Mouse (Mus musculus) cerebellum, postnatal 25 days (tissue): ENCODE data around the gene Pcolce.

Source experiments
- DNase-seq, 2 experiments: peaks; one replicate each; pipeline ENCODE4 v3.0.0; 2021; ENCODE audit warnings: mixed read lengths in 2 of 2

Pcolce gene

DNA sequence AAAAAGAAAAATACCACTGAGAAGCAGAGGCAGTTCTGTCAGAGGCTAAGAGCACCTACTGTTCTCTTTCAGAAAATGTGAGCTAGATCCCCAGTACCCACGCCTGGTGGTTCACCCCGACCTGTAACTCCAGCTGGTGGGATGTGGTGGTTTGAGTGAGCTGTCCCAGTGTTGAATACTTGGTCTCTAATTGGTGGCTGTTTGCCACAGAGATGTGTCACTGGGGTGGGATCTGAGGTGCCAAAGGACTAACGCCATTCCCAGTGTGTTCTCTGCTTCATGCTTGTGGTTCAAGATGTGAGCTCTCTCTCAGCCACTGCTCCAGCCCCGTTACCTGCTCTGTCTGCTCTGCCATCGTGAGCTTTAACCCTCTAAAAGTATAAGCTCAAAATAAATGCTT, 23.1 kb downstream of the Pcolce start:
- DNase-seq = no peak

DNA sequence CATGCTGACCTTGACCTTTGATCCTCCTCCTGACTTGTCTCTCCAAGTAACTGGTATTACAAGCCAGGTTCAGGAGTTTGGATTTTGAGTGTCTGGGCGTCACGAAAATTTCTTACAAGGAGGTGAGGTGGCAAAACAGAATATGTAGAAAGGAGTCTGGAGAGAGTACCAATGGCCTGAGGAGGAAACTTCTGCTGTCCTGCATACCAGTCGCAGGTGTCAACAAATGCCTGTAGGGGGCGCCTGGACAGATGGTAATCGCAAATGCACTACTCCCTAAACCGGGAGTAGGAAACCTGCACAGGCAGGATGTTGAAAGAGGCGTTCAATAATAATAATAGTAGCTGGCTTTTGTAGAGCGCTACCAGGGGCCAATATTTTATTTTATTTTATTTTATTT, 28.6 kb downstream of the Pcolce start:
- peak; percentile 71 to 90 for DNase-seq

DNA sequence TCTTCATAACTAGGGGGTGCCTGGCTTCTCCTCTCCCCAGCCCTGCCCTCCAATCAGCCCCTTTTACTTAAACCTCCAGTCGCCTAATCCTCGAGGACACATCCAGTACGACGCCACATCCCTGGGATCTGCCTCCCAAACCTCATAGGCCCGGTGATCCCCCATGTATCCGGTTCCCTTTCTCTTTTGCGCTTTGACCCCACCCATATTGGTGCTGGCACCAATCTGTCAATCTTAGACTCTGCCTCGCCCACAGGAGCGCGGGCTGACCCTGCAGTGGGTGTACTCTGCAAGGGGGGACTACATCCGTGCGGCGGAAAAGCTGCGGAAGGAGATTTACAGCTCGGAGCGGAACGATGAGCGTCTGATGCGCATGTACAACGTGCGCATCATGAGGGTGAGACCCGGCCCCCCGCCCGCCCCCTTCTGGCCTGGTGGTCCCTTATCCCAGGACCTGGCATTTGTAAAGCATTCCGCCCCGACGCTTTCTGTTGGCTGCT, 29.9 kb downstream of the Pcolce start:
- DNase-seq = peak; percentile 42 to 47

DNA sequence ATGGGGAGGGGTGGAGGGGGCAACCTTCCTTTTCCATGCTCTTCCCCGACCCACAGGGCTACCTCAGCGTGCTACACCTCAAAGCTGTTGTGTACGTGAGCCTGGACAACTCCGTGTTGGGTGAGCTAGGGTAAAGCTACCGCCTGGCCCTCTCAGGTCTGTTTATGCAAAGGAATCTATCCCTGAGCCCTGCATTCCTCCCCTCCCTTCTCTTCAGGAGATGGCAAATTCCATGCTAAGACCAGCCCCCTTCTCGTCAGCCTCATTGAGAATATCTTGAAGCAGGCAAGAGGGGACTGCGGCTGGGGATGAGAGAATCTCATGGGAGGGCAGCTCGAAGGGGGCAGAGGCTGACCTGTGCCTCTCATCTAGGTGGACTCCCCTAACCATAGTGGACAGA, 30.9 kb downstream of the Pcolce start:
- DNase-seq = no peak

DNA sequence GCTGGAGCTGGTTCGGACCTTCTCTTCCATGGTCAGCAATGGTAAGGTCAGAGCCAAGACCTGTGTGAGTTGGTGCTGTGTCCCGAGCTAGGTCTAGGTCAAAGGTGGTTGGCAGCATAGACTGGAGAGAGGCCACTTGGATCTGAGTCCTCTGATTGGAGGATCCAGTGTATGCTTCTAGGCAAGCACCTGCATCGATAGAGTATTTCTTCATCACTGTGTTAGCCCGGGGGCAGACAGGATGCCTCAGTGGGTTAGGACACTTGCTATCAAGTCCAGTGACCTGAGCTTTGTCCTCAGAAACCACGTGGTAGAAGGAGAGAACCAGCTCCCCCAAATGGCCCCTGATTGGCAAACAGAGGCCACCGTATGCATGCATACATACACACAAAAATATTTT, 33.3 kb downstream of the Pcolce start:
- no peak for DNase-seq

DNA sequence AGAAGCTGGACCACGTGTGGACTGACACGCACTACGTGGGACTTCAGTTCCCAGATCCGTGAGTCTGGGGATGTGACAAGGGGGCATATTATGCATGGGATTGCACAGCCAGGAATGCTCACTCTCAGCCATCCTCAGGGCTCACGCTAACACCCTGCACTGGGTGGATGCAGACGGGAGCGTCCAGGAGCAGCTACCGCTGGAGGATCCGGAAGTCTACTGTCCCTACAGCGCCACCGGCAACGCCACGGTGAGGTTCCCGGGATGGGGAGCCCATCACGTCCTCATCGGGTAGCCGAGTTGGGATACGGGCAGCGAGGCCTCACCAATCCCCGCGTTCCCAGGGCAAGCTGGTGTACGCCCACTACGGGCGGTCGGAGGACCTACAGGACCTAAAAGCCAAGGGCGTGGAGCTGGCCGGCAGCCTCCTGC, 39.1 kb downstream of the Pcolce start:
- DNase-seq = peak; percentile 75 to 84

DNA sequence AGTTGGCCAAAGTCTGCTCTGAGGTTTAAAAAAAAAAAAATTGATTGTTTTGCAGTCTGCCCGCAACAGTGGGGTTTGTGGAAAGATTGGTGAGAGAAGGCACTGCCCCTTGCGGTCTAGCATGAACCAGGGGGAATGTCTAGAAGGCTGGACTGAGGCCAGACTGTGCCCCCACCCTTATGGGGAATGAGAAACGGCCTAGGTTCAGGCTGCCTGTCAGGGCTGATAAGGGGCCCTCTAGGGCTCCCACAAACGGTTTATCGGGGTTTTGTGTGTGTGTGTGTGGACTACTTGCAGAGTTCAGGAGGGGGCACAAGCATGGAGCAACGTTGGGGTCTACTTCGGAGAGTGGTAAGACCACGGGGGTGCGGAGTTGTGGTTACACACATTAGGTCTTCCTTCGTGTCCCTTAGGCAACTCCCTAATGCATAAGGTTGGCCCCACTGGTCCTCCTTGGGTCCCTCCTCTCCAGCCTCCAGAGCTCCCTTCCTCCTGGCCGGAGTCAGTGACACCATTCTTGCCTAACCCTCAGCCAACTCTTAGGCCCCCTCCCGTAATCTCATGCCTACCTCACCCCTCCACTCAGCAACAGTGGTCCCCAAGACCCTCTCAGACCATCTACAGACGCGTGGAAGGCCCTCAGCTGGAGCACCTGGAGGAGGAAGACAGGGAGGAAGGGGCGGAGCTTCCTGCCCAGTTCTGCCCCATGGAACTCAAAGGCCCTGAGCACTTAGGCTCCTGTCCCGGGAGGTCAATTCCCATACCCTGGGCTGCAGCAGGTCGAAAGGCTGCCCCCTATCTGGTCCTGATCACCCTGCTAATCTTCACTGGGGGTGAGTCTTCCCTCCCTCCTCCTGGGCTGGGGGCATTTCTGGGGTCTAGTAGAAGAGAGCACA, 42.6 kb downstream of the Pcolce start:
- DNase-seq = no peak

DNA sequence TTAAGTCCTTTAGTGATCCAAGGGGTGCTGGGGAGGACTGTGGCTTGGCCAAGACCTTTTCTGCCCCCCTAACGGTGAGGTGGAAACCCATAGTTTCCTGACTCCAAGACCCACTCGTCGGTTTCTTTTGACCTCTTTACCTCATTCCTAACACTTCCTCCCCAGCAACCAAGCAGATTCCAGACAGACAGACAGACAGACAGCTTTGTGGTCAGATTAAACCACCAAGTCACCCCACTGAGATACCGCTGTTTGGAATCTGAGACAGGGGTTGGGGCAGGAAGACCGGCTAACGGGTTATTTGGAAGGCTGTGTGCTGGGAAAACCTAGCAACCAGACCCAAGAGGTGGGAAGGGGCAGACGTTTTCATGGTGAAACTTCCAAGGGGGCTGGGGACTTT, 43.4 kb downstream of the Pcolce start:
- DNase-seq = no peak

DNA sequence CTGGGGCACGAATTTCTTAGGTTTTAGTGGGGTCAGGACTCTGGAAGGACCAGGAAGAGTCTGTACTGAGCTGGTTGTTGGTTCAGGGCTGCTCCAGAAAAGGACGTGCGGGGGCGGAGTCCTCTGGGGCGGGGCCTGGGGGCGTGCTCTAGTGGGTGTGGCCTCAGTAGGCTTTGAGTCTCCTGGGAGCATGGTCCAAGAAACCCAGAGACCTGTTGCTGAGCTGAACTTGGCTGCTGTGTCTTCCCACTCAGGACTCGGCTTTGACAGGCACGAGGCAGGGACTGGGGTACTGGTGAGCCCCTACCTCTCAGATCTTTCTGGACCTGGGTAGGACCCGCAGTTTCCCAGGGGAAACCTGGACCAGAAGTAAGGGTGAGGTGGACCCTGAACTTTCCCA, 43.9 kb downstream of the Pcolce start, which contains the start of gene Tfr2:
Tfr2 (plus strand) TSS at position 176 of the 400 bp plus-strand sequence.
- DNase-seq = no peak

DNA sequence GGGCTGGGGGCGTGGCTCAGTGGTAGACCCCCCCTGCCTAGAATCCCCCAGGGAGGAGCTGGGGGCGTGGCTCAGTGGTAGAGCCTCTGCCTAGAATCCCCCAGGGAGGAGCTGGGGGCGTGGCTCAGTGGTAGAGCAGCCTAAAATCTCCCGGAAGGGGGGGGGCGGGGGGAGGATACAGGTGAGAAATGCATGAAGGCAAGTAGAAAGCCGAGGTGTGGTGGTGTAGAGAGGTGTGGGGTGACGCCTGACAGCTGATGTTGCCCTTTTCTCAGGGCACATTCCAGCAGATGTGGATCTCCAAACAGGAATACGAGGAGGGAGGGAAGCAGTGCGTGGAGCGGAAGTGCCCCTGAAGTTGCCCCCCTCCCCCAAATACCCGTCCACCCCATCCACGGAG, 44.6 kb downstream of the Pcolce start:
- no peak for DNase-seq

DNA sequence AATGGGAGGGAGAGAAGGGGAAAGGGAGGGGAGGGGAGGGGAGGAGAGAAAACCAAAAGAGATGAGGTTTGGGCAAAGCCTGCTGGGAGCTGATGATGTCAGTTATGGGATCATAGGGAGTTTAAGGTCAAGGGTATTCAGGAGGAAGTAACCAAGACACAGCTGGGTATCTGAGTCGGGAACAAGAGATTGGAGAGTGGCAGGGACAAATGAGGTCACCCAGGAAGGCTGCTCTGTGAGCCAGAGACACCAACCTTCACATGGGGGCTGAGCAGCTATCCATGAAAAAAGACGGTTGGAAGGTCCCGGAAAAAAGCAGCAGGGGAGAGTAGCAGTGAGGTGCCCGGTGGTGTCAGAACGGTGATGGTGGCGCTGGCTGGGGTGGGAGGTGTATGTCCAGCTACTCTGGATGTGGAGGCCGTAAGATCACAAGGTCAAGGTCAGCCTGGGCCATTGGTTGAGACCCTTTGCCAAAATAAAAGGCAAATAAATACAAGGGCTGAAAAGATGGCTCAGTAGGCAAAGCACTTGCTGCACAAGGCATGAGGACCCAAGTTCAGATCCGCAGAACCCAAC, 45.3 kb downstream of the Pcolce start:
- DNase-seq = no peak

DNA sequence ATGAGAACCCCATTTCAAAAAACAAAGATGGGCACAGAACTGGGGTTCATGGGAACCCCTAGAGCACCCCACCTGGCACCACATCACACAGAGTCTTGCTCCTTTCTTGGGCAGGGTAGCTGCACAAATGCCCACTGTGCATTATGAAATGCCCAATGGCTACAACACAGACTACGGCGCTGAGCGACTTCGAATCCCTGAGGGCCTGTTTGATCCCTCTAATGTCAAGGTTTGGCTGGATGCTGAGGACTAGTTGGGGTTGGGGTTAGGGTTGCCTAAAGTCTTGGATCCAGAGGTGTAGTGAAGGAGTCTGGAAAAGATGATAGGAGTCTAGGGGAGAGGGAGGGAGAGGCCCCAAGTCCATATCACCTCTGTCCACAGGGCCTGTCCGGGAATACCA, 47.2 kb downstream of the Pcolce start:
- DNase-seq = no peak

DNA sequence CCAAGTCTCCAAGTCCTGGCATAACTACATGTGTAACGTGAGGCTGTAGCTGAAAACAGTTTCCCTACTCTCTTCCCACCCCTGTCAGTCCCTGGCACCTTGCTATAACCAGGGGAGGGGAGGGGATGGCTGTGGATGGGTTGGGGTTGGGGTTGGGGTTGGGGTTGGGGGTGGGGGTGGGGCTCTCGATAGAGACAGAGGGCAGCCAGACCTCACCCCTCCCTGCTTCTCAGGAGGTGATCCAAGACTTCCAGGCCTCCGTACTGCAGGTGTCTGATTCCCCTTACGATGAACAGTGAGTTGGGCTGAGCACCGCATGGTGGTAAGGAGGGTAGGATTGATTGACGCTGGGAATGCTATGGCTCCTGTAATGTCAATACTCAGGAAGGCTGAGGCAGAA, 47.8 kb downstream of the Pcolce start:
- no peak for DNase-seq

DNA sequence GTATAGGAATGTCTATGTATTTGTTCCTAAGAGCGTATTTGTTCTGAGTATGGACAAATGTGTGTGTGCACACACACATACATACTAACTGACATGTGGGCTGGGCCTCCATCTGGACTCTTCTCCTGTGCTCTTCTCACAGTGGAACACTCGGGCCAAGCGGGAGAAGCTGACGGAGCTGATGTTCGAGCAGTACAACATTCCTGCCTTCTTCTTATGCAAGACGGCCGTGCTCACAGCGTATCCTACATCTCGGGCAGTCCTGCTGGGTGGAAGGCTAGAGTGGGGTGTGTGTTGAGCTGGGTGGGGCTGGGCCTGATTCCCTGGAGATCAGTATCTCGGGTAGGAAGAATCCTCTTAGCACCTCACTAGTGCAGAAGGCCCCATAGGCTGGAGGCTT, 50.6 kb downstream of the Pcolce start:
- no peak for DNase-seq

DNA sequence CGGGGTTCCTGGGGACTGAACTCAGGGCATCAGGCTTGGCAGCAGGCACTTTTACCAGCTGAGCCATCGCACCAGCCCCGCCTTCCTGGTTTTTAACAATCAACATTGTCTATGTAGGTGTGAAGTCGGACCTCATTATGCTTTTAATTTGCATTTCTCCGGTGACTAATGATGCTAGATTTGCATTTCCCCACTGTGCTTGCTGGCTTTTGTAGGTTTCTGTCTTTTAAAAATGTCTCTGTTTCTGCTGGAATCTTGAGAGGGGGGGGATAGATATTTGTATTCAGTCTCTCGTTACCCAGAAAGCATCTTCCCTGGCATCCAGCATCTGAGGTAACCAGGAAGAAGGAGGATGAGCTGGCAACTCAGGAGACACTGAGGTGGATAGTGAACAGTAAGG, 52.0 kb downstream of the Pcolce start:
- no peak for DNase-seq
